Mouse (Mus musculus): ENCODE data around the gene Aven.
A peak's percentile ranks its signal among the peaks of the same experiment; 100 is the strongest.

Gene Aven

GRCm38 (mm10) chr2:112630669-112631068, 137.9 kb downstream of the Aven start:
- ATAC-seq (ENCODE audit: insufficient number of reproducible peaks, low FRiP score, low TSS enrichment): no peak

- ATAC-seq (ENCODE audit: insufficient number of reproducible peaks, low FRiP score, low TSS enrichment): no peak
These were observed 139.8 kb downstream of the Aven start for GRCm38 (mm10) chr2:112632536-112632935.

- peak; percentile 93 for ATAC-seq (ENCODE audit: insufficient number of reproducible peaks, low FRiP score, low TSS enrichment)
These were observed 144.4 kb downstream of the Aven start for GRCm38 (mm10) chr2:112637206-112637605.

GRCm38 (mm10) chr2:112653836-112654235, 161.1 kb downstream of the Aven start:
- ATAC-seq (ENCODE audit: insufficient number of reproducible peaks, low FRiP score, low TSS enrichment): no peak

GRCm38 (mm10) chr2:112656131-112656530, 163.4 kb downstream of the Aven start:
- ATAC-seq (ENCODE audit: insufficient number of reproducible peaks, low FRiP score, low TSS enrichment): no peak

- ATAC-seq (ENCODE audit: insufficient number of reproducible peaks, low FRiP score, low TSS enrichment): no peak
These were observed 176.7 kb downstream of the Aven start for GRCm38 (mm10) chr2:112669461-112669860.

- no peak for ATAC-seq (ENCODE audit: insufficient number of reproducible peaks, low FRiP score, low TSS enrichment)
These were observed 183.4 kb downstream of the Aven start for GRCm38 (mm10) chr2:112676175-112676574.

- no peak for ATAC-seq (ENCODE audit: insufficient number of reproducible peaks, low FRiP score, low TSS enrichment)
These were observed 184.0 kb downstream of the Aven start for GRCm38 (mm10) chr2:112676721-112677120.

GRCm38 (mm10) chr2:112677246-112677645, 184.5 kb downstream of the Aven start:
- no peak for ATAC-seq (ENCODE audit: insufficient number of reproducible peaks, low FRiP score, low TSS enrichment)

DNA sequence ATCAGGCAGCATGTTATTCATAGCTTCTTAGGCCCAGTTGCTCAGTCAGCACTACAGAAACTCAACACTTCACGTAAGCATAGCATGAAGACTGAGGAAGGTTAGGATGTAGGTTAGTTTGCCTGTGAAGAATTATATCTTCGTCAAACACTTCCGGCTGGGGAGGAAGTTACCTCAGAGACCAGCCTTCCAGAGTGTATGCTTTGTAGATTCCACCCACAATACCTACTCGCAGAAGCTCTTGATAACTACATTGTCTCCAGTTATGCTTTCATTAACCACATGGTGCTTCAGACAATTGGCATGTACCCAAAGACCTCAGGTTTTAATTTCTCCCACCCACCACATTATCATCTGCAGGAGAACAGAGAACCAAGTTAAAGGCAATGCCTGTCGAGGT, 189.1 kb downstream of the Aven start:
- ATAC-seq (ENCODE audit: insufficient number of reproducible peaks, low FRiP score, low TSS enrichment): no peak

Data from cerebellum, adult (tissue).